Mouse (Mus musculus): Measurements from ENCODE around the gene Olfr198. TPM values are rescaled to one million over a fixed set of nuclear protein-coding genes. Genes with fewer than 3 reads are reported as not detected.
"Not testable (repeated sequence)": the region's sequence is repeated elsewhere in the genome, so short reads cannot be mapped to it uniquely, and the experiment has no call there.

The Olfr198 gene
- not detected for total RNA-seq (2021)
- long read RNA-seq, experiment 1, result 0 reads
- long read RNA-seq, experiment 2, result 0 reads

DNA sequence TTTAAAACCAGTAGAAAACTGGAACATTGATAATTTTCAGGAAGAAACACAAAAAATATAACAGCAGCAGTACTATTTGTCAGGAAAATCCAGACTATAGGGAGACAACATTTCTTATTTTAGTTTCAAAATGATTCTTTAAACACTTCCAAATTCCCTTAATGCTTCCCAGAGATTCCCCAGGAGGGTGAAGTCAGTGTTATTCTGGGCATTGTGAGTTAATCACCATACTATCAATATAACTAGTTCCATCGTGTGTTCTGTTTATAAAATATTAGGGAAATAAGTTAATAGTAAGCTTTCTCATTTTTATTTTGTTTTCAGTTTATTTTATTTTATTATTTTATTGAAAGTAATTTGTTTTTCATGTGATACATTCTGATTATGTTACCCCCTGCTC lies at the start of gene Olfr198:
TSS of gene Olfr198 (minus strand) at position 101 of the 400 bp plus-strand sequence.
- not testable (repeated sequence) for DNase-seq

DNA sequence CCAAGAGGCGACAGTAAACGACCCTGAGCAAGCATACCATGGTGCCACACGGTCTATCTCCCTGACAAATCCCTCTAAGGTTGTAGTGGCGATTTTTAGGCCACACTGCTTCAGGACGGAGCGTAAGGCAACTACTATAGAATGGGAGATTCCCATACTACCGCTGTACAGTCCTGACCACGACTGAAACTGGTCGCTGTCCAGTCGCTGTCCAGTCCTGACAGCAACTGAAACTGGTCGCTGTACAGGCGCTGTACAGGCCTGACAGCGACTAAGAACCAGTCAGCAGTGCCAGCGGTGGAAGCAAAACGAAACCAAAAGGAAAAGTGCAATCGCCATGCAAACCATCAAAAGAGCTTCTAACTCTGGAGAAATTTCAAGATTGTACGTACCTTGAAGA lies 46.4 kb upstream of the Olfr198 start:
- no peak for DNase-seq
- intact Hi-C loops (cut with DNase I), result no loop called here

More for the DNA sequence above, at the start of gene Olfr198:
- intact Hi-C loops (cut with DNase I), result not testable (repeated sequence)

DNA sequence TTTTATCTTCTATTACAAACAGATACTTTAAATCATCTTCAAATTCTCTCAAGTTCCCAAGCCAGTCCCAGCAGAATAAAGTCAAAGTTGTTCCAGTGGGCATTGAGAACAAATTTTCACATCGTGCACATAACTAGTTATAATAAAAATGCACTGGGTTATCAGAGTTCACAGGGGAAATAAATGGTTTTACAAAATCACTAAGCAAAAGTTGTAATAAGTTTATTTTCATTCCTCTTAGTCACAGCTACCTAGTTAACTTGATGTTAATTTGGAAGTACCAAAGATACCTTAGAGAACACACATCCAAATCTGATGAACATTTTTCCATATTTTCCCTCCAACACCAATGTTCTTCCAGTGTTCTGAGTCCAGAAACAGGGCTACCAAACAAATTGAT lies 16.3 kb upstream of the Olfr198 start, which contains the start of gene Olfr199:
TSS of gene Olfr199 (minus strand) at position 101 of the 400 bp plus-strand sequence.
- intact Hi-C loops (cut with DNase I); DNase-seq: not testable (repeated sequence)

DNA sequence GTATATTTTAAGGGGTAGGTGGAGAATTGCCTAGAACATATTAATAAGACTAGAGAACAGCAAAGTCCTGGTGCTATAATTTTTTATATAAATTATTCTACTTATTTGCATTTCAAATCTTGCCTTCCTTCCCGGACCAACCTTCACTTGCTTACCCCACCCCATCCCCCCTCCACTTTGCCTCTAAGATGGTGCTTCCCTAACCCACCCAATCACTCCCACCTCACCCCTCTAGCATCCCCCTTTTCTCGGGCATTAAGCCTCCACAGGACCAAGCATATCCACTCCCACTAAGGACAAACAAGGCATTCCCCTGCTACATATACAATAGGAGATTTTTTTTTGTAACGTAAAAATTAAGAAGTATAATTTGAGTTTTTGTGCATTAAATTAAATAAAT lies 14.5 kb upstream of the Olfr198 start:
- DNase-seq; intact Hi-C loops (cut with DNase I): not testable (repeated sequence)

DNA sequence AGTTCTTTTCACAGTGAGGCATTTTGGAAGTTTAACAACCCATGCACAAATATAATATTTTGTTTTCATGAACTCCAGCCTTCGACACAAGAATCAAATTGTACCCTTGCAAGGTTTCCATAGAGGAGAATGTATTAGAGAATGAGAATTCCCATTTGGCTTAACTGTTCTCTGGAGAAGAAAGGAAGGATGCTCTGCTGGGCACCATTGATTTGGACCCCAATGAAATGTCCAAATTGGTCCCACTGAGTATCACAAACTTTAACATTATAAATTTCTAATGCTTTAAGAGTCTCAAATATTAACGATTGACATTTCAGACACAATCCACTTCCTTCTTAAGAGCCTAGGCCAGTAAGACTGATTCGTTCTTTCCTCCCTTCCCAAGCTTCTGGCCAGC lies 33.0 kb downstream of the Olfr198 start, which contains the start of gene Olfr196:
TSS of gene Olfr196 (minus strand) at position 101 of the 400 bp plus-strand sequence.
- intact Hi-C loops (cut with DNase I), result no loop called here
- no peak for DNase-seq

DNA sequence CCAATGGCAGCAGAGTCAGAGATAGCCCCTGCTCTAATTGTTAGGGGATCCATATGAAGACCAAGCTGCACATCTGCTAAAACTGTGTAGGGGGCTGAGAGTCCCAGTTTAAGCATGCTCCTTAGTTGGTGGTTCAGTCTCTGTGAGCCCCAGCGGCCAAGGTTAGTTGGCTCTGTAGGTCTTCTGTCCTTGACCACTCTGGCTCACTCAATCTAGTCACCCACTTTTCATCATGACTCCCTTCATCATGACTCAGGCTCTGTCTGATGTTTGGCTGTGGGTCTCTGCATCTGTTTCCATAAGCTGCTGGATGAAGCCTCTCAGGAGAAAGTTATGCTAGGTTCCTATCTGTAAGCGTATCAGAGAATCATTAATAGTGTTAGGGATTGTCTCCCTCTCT lies 51.3 kb downstream of the Olfr198 start:
- no peak for DNase-seq
- intact Hi-C loops (cut with DNase I), result no loop called here

Other genes with a start within 250 kb of the Olfr198 start
- not detected for gene Olfr183, start 208.2 kb downstream of the Olfr198 start, total RNA-seq (2021)
- gene Olfr186, start 173.2 kb downstream of the Olfr198 start, total RNA-seq (2021), result not detected
- not detected for gene Olfr187, start 163.8 kb downstream of the Olfr198 start, total RNA-seq (2021)
- not detected for gene Olfr190, start 125.5 kb downstream of the Olfr198 start, total RNA-seq (2021)
- gene Olfr191, start 113.7 kb downstream of the Olfr198 start, total RNA-seq (2021), result not detected
- not detected for gene Olfr193, start 91.7 kb downstream of the Olfr198 start, total RNA-seq (2021)
- gene Olfr194, start 82.5 kb downstream of the Olfr198 start, total RNA-seq (2021), result not detected
- gene Olfr195, start 56.5 kb downstream of the Olfr198 start, total RNA-seq (2021), result not detected
- gene Olfr196, start 33.1 kb downstream of the Olfr198 start, total RNA-seq (2021), result not detected
- not detected for gene Olfr199, start 16.2 kb upstream of the Olfr198 start, total RNA-seq (2021)
- not detected for gene Olfr201, start 69.1 kb upstream of the Olfr198 start, total RNA-seq (2021)
- not detected for gene Olfr202, start 83.3 kb upstream of the Olfr198 start, total RNA-seq (2021)
- not detected for gene Olfr203, start 95.3 kb upstream of the Olfr198 start, total RNA-seq (2021)
- gene Olfr204, start 114.7 kb upstream of the Olfr198 start, total RNA-seq (2021), result not detected
- gene Olfr205, start 127.6 kb upstream of the Olfr198 start, total RNA-seq (2021), result not detected
- gene Olfr206, start 145.7 kb upstream of the Olfr198 start, total RNA-seq (2021), result not detected
- gene Olfr209, start 160.5 kb upstream of the Olfr198 start, total RNA-seq (2021), result not detected
- not detected for gene Gabrr3, start 203.8 kb upstream of the Olfr198 start, total RNA-seq (2021)